Mouse (Mus musculus) regulatory T cell (primary cell): Measurements from ENCODE around the gene Dupd1.

Source experiments
- in situ Hi-C: fragments of 300-600 bp; cut with MboI, MseI; formaldehyde crosslinking; loops from one replicate; pipeline ENCODE4 v1.15.1; 2025; ENCODE audit warnings: high pct_unique_total_duplicates

Dupd1 gene

GRCm38 (mm10) chr14:21729031-21729732 is 14.8 kb upstream of the Dupd1 start:
- in situ Hi-C loops = loop anchor here (10.0 kb wide), 1 partner anchor 974 kb away; no protein-coding TSS in a partner anchor

GRCm38 (mm10) chr14:21722021-21722698 is 7.8 kb upstream of the Dupd1 start:
- in situ Hi-C loops = loop anchor here (10.0 kb wide), 1 partner anchor 967 kb away; no protein-coding TSS in a partner anchor

GRCm38 (mm10) chr14:21720430-21721205 is 6.2 kb upstream of the Dupd1 start:
- in situ Hi-C loops = loop anchor here (10.0 kb wide), 1 partner anchor 966 kb away; no protein-coding TSS in a partner anchor

GRCm38 (mm10) chr14:21719646-21720383 is 5.4 kb upstream of the Dupd1 start:
- in situ Hi-C loops = loop anchor here (10.0 kb wide), 1 partner anchor 965 kb away; no protein-coding TSS in a partner anchor

DNA sequence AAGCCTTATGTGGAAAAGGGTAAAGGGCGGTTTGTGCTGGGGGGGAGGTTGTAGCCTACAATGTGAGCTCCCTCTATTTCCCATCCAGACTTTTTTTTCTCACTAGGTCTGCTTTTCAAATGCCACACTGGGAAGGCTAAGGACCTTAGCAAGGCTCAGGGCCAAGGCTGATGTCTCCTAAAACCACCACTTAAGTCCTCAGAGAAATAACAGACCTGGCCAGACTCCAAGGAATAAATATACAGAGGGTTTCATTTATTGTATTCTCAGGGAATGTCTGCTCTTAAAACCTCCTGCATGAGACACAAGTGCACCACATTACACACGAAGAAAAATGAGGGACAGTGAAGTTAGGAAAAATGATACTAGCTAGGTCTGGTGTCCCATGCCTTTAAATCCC is 3.1 kb downstream of the Dupd1 start:
- in situ Hi-C loops = no loop called here

DNA sequence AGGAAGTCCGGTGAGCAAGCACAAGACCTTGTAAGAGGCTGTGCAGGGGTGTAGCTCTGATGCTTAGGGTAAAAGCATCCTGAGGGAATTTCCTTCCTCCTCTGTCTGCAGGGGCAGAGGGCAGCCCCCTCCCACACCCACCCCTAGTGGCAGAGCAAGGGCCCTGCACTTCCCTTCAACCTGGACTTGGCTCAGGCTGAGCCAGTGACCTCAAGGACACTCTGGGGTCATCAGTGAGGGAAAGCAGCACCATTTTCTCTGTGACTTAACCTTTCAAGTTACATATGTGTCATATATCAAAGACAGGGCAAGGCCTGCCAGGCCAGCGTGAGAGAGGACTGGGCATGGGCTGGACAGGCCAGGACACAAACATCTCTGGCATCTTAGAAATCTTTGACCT is 4.8 kb downstream of the Dupd1 start:
- in situ Hi-C loops = no loop called here

DNA sequence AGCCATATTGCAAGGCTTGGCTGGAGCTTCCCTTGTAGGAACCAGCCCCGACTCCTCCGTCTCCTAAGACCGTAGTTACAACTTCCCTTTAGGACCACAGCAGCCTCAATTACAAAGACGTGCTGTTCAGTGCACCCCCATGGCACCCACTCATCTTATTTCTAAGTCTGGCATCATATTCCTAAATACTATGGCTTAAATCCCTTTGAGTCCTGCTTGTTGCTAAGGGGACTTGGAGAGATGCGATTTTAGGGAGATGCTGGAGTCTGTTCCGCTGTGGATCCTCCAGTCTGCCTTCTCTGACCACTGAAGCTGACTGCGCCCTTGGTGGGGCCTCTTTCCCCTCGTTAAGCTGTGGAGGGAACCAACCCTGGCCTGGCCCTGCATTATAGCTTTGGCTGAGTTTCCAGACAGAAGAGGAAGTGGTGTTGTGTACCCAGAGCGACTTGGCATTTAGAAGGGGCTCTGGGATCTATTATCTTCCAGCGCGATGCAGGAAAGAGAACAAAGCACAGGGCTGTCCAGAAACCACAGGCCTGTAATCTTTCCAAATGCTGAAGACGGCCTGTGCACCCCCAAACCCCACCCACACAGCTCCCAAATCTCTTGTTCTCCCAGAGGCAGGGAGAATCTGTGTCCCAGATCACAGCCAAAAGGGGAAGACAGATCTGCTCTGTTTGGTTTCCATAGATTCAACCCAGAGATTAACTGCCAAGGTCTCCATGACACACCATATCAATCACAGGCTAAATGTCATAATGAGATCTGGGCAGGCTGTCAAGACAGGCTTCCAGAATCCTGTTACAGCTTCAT is 7.4 kb downstream of the Dupd1 start:
- in situ Hi-C loops = no loop called here

DNA sequence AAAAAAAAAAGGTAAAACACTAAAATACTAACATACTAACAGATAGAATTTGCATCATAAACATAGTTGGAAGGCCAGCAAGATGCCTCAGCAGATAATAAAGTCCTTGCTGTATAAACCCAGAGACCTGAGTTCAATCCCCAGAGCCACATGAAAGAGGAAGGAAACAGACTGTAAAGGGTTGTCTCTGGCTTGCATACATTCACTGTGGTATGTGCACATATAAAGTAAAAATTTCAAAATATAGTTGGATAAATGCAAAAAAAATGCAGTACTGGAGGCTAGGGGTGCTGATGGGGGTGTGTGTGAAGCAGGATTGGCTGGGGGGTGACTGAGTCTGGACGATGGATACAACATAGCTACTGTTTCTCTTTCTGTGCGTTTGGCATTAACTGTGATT is 8.9 kb downstream of the Dupd1 start:
- in situ Hi-C loops = no loop called here

DNA sequence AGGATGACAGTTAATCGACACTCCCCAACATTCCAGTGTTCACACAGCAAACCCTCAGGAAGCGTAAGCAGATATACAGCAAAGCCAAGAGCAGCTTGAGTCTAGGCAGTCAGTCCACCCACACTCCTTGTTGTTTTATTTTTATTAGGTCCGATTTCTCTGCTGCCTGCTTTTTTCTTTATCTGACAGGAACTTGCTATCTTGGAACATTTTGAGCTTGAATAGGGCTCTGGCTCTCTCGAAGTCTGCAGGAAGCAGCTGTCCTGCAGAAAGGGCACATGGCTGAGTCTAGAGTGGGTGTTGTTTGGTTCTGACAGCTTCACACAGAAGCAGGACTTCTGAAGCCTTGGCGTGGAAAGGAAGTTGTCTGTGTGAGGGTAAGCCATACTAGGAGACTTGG is 11.1 kb downstream of the Dupd1 start:
- in situ Hi-C loops = no loop called here

DNA sequence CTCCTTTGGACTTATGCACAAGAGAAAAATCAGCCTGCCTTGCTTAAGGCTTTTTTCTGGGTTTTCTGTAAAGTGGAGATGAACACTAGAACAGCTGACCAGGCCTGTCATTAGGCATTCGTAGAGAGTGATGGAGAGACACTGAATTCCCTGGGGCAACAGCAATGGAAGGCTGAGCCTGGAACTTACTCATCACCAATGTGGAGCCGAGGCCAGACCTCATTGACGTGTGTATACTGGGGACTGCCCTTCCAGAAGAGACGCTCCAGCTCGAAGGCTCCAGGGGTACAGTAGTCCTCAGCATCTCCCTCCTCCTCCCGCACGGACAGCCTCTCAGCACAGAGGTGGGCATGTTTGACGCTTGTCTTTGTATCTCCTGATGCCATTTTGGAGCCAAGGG is 11.7 kb downstream of the Dupd1 start:
- in situ Hi-C loops = no loop called here

DNA sequence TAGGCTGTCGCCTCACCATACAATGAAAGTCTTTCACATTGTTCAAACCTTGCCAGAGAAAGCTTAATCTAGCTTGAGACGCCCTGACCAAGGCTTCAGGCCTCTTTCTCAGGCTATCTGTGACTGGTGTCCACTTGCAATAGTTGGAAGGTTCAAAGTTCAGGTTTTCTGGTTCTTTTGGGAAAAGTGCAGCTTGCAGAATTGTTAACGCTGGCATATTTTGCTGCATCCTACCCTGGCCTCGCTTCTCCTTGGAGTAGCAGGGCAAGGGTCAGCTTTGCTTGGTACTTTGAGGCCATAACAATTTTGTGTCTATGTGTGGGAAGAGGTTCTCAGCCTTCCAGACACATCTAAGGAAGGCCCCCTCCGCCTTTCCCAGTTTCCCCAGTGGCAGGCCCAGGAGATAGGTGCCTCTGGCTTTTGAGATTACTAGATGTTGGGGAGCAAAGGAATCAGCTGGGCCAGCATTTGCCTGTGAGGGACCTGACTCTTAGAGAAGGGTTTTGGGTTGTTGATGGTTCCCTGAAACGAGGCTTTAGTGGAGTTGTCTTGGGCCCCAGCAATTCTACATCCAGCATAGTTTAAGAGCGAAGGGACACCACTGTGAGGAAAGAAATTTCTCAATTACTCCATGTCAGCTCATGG is 18.1 kb downstream of the Dupd1 start:
- in situ Hi-C loops = no loop called here

GRCm38 (mm10) chr14:21695020-21695419 is 19.4 kb downstream of the Dupd1 start:
- in situ Hi-C loops = no loop called here

DNA sequence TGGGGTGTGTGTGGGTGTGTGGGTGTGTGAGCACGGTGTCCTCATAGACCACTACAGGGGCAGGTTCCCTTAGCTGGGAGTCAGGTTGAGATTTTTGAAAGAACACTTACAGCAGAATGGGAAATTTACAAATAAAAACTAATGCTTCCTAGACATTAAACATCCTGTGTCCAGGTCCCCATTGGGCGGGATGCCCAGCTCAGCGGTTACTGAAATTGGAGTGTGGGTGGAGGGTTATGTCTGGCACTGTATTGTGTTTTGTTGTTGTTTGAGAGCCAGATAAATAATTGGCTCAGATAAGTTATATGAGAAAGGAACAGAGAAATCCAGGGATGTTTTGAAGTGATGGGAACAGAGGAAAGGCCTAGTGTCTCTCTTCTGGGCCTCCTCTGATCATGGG is 23.3 kb downstream of the Dupd1 start:
- in situ Hi-C loops = no loop called here

DNA sequence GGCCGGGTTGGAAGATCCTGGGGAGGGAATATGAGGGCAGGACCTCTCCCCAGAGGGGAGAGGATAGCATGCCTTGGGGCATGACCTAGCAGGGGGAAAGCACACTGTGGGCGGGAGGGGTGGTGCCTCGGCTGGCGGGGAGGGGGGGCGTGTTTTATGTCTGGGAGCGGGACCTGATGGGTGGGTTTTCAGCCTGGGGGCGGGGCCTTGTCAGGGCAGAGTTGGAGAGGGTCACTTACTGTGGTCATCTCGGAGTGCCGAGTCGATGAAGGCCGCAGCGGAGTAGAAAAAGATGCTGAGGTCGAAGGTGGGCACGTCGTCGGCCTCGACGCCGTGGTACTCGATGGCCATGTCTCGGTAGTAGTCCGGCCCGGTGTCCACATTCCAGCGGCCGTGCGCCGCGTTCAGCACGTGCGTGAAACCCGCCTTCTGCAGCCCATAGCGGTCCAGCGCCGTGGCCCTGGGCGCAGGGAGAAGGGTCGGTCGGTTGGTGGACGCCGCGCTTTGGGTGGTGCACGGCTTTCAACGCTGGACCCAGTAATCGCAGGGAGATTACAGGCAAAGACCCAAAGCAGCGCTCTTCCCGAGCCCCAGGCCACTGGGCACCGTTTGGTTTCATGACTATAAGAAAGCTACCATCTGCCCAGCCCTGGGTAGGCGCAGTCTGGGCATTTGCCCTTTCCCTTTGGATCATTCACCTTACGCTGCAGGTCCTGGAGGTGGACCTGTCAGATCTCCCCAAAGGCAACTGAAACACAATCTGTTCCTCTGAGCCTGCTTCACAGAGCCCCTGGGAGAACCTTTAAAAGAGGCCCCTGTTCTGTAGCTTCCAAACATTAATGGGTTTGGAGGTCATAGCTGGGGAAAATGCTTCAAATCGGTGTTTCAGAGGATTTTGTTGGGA is 27.7 kb downstream of the Dupd1 start:
- in situ Hi-C loops = no loop called here

DNA sequence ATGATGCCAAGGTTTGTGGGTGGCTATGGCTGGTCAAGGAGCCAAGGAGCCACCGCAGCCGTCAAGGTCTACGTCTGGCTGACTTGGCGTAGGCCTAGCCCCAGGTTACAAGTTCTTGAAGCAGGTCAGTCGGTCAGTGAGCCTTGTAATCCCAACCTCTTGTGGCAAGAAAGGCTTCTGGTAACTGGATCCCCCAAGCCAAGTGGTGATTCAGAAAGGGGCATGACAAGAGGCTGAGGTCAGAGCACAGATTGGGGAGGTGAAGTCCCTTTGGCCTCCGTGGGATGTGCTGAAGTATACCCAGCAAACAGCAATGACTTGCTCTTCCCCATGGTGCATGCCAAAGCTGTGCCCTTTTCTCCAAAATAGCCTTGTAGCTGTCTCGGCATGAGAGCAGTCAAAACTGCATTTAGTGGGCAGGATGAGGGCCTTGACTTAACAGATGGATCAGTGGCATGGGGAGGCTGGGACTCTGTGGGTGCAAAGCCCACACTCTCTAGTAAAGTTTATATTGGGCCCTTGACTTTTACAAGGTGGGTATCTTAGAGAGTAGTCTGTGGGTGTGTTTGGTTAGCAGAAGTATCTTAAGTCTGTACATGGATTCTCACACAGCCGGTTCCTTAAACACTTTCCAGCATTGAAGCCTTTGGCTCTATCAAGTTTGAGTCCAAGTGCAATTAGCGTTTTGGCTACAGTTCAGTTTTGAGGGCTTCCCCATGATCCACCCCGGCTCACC is 28.8 kb downstream of the Dupd1 start:
- in situ Hi-C loops = no loop called here

DNA sequence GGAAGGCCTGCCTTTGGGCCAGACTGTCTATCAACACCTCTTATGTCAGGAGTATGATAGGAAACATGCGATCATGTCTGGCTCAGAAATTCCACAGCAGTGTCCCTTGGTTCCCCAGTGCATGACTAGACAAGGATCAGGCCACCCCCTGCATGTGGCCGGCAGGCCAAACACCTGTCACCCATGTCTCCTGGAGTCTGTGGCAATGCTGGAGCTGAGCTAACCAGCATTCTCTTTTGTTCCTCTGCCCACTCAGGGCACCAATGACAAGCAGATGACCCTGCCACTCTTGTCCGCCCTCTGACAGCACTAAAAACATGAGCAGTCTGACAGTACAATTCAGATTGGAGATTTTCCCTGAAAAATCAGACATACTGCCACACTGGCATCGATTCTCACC is 30.5 kb downstream of the Dupd1 start:
- in situ Hi-C loops = no loop called here

DNA sequence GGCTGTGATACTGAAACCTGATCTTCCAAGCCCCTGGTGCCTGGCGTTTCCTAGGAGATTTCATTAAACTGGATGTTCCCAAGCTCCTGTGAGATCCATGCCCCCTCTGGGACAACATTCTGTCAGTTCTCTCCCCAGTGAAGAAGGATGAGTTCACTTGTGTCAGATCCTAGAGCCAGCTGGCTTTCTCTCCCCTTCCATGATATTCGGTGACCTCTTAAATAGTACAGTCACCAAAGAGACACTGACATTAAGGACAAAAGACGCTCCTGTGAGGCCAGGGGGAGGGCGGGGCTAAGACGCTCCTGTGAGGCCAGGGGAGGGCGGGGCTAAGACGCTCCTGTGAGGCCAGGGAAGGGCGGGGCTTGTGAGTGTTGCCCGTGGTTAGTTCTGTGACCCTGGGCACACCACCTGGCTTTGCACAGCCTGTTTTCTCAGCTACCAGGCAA is 31.7 kb downstream of the Dupd1 start:
- in situ Hi-C loops = no loop called here

- in situ Hi-C loops = no loop called here
Observed at GRCm38 (mm10) chr14:21679631-21680201, 34.7 kb downstream of the Dupd1 start.
